In the genomic region with DNA sequence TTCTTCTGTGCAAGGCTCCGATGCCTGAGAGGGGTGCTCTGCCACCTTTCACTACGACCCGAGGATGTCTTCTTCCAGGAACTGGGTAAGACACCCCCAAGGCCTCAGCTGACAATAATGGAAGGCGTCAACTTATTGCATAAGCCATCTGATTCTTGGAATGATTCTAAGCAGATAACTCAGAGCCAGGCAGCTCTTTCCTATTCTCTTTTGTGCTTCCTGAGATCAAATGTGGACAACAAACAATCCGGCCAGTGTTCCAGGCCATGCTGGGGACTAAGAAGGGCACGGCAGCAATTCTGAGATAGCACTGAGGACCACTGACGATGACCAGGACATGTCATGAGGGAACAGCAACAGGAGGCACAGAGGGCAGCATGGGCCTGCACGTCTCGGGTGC, we compare ENCODE assay signal across 19 mouse cellular contexts. TPM values are rescaled to one million over a fixed set of nuclear protein-coding genes. Genes with fewer than 3 reads are reported as not detected.
DNase-seq lines count a peak whose midpoint lies in the region; ATAC-seq lines count a peak whose summit lies in the region.
"Had no signal": no experiment of that assay in that cellular context is flagged by ENCODE, and none has a peak within 500 bp of the region (broad histone marks: within the 10 kb centered on the region; RNA-seq: fewer than 3 reads in every experiment).

No protein-coding gene starts in this region.

- 50% methylated on average over 9 of the region's 9 CpGs for WGBS in heart, embryonic 11.5 days (ENCODE audit: insufficient replicate concordance)
- 47% methylated on average over 9 of the region's 9 CpGs for whole genome bisulfite sequencing in heart, embryonic 12.5 days
- 78% methylated on average over 9 of the region's 9 CpGs for WGBS in limb, embryonic 13.5 days
- 84% methylated on average over 9 of the region's 9 CpGs for WGBS in limb, embryonic 10.5 days

- no peaks in the 10 kb centered on the region for H3K36me3 ChIP-seq in heart, embryonic 11.5 days (ENCODE audit: control insufficient read depth, insufficient read depth, low read length)
- no peaks in the 10 kb centered on the region for H3K36me3 ChIP-seq in heart, embryonic 12.5 days
- no peaks in the 10 kb centered on the region for H3K36me3 ChIP-seq in limb, embryonic 13.5 days
- H3K36me3 ChIP-seq in limb, embryonic 10.5 days: no peaks in the 10 kb centered on the region
- peaks cover 40% of the 10 kb centered on the region for H3K36me3 ChIP-seq in megakaryocyte, embryonic 14.5 days (replicated peaks; ENCODE audit: low read length)
- H3K36me3 ChIP-seq: embryonic facial prominence, embryonic 15.5 days; forebrain, embryonic 15.5 days; hindbrain, embryonic 13.5 days had no signal

- no peak for DNase-seq in limb, embryonic 10.5 days (ENCODE audit: low spot score)
- no peak for DNase-seq in layer of hippocampus, postnatal 25 days (ENCODE audit: extremely low spot score in 1 of 2, low spot score in 1 of 2)
- DNase-seq: adrenal gland, postnatal 10 days; cerebellum, adult 11 months; cerebellum, adult 8-10 months; cerebellum, postnatal 14 days; embryo, embryonic 11 days; gastrocnemius, postnatal 36 days; heart, adult 11 months; heart, postnatal 10 days had no signal

- H3K4me1 ChIP-seq in heart, embryonic 11.5 days (ENCODE audit: control insufficient read depth, insufficient read depth, low read length): peaks cover 15% of the 10 kb centered on the region
- peaks cover 18% of the 10 kb centered on the region for H3K4me1 ChIP-seq in heart, embryonic 12.5 days (replicated peaks)
- peaks cover 11% of the 10 kb centered on the region for H3K4me1 ChIP-seq in limb, embryonic 13.5 days
- peaks cover 8% of the 10 kb centered on the region for H3K4me1 ChIP-seq in limb, embryonic 10.5 days
- H3K4me1 ChIP-seq in megakaryocyte, embryonic 14.5 days: peaks cover 32% of the 10 kb centered on the region
- H3K4me1 ChIP-seq: forebrain, embryonic 15.5 days had no signal

- no peak overlapping the region for H3K4me3 ChIP-seq in heart, embryonic 11.5 days (ENCODE audit: low read depth, low read length)
- no peak overlapping the region for H3K4me3 ChIP-seq in heart, embryonic 12.5 days
- no peak overlapping the region for H3K4me3 ChIP-seq in limb, embryonic 13.5 days
- no peak overlapping the region for H3K4me3 ChIP-seq in limb, embryonic 10.5 days
- H3K4me3 ChIP-seq in megakaryocyte, embryonic 14.5 days (replicated peaks): peak overlapping the region; percentile 44
- H3K4me3 ChIP-seq: embryonic facial prominence, embryonic 15.5 days; forebrain, embryonic 15.5 days; hindbrain, embryonic 13.5 days had no signal

- ATAC-seq in heart, embryonic 11.5 days (replicated peaks; ENCODE audit: insufficient number of reproducible peaks, low FRiP score, low TSS enrichment): no peak
- ATAC-seq in heart, embryonic 12.5 days (ENCODE audit: insufficient number of reproducible peaks, low FRiP score): no peak
- no peak for ATAC-seq in limb, embryonic 13.5 days (ENCODE audit: low FRiP score, low read depth)
- ATAC-seq in megakaryocyte, adult 5-6 weeks (ENCODE audit: poor library complexity, severe bottlenecking): no peak
- ATAC-seq: forebrain, embryonic 15.5 days; hindbrain, postnatal 0 days had no signal

- H3K27me3 ChIP-seq in heart, embryonic 11.5 days (ENCODE audit: control insufficient read depth, insufficient read depth, low read length): no peaks in the 10 kb centered on the region
- no peaks in the 10 kb centered on the region for H3K27me3 ChIP-seq in heart, embryonic 12.5 days (replicated peaks)
- H3K27me3 ChIP-seq in limb, embryonic 13.5 days: no peaks in the 10 kb centered on the region
- H3K27me3 ChIP-seq in limb, embryonic 10.5 days (ENCODE audit: low read depth, poor library complexity, severe bottlenecking): no peaks in the 10 kb centered on the region
- peaks cover 17% of the 10 kb centered on the region for H3K27me3 ChIP-seq in megakaryocyte, embryonic 14.5 days (replicated peaks)
- H3K27me3 ChIP-seq: embryonic facial prominence, embryonic 15.5 days; forebrain, embryonic 15.5 days; hindbrain, embryonic 13.5 days had no signal

- H3K27ac ChIP-seq in heart, embryonic 11.5 days (ENCODE audit: low read depth, low read length): 0 out of 2 replicates have a peak overlapping the region, but pooled peaks have one; percentile 7
- no peak overlapping the region; the same call in 1 of the 2 replicates for H3K27ac ChIP-seq in heart, embryonic 12.5 days (ENCODE audit: poor library complexity, severe bottlenecking)
- 0 out of 2 replicates have a peak overlapping the region, but pooled peaks have one; percentile 16 for H3K27ac ChIP-seq in limb, embryonic 13.5 days
- H3K27ac ChIP-seq in limb, embryonic 10.5 days: no peak overlapping the region
- H3K27ac ChIP-seq: embryonic facial prominence, embryonic 15.5 days; forebrain, embryonic 15.5 days; hindbrain, embryonic 13.5 days; hindbrain, postnatal 0 days had no signal

- H3K4me2 ChIP-seq in heart, embryonic 11.5 days: no peak overlapping the region
- H3K4me2 ChIP-seq in heart, embryonic 12.5 days: no peak overlapping the region
- no peak overlapping the region for H3K4me2 ChIP-seq in limb, embryonic 13.5 days (replicated peaks)
- H3K4me2 ChIP-seq: embryonic facial prominence, embryonic 15.5 days; forebrain, embryonic 15.5 days; hindbrain, embryonic 13.5 days had no signal

- peaks cover 3% of the 10 kb centered on the region; the same call in 1 of the 2 replicates for H3K9me3 ChIP-seq in heart, embryonic 11.5 days (replicated peaks; ENCODE audit: control insufficient read depth, low read length)
- peaks cover 6% of the 10 kb centered on the region for H3K9me3 ChIP-seq in heart, embryonic 12.5 days (replicated peaks)
- peaks cover 4% of the 10 kb centered on the region; the same call in 1 of the 2 replicates for H3K9me3 ChIP-seq in limb, embryonic 13.5 days
- no peaks in the 10 kb centered on the region for H3K9me3 ChIP-seq in limb, embryonic 10.5 days (replicated peaks)
- H3K9me3 ChIP-seq in megakaryocyte, embryonic 14.5 days: peaks cover 11% of the 10 kb centered on the region
- H3K9me3 ChIP-seq: embryonic facial prominence, embryonic 15.5 days; forebrain, embryonic 15.5 days; hindbrain, embryonic 13.5 days had no signal

- no peak overlapping the region for H3K9ac ChIP-seq in heart, embryonic 11.5 days (ENCODE audit: low read depth, low read length)
- H3K9ac ChIP-seq in heart, embryonic 12.5 days: no peak overlapping the region
- H3K9ac ChIP-seq in limb, embryonic 13.5 days: no peak overlapping the region
- H3K9ac ChIP-seq: embryonic facial prominence, embryonic 15.5 days; forebrain, embryonic 15.5 days; hindbrain, embryonic 13.5 days had no signal

RNA-seq across cellular contexts. Expression of a gene that starts 51.2 kb away (rescaled TPM):
- 408 and 438 TPM in 2 replicates for polyA plus RNA-seq in heart, embryonic 11.5 days (2014; fragmentation: Nextera tagmentation; extraction: Ambion mirVana)
- 378 and 396 TPM in 2 replicates for polyA plus RNA-seq in heart, embryonic 12.5 days (2016; fragmentation: Nextera tagmentation; extraction: Ambion mirVana)
- polyA plus RNA-seq in limb, embryonic 13.5 days (2015; fragmentation: Nextera tagmentation; extraction: Ambion mirVana): 514 and 521 TPM in 2 replicates
- polyA plus RNA-seq in limb, embryonic 10.5 days (2016; fragmentation: Nextera tagmentation; extraction: Ambion mirVana): 467 and 570 TPM in 2 replicates
- polyA plus RNA-seq in megakaryocyte, embryonic 14.5 days (2012; ENCODE audit: insufficient read depth, low replicate concordance): 83.8 and 232 TPM in 2 replicates
- 1,504 and 1,608 TPM in 2 replicates for total RNA-seq in megakaryocyte, adult 5-6 weeks (2015)
- total RNA-seq in megakaryocyte, adult 5-6 weeks (2017): 446 and 454 TPM in 2 replicates
- 100 to 1,000 TPM; 535 to 544 TPM for total RNA-seq in layer of hippocampus, postnatal 25 days (2021)

RNA-seq across cellular contexts. Expression of a gene that starts 59.7 kb away (rescaled TPM):
- 11.4 and 12.2 TPM in 2 replicates for polyA plus RNA-seq in heart, embryonic 11.5 days (2014; fragmentation: Nextera tagmentation; extraction: Ambion mirVana)
- polyA plus RNA-seq in heart, embryonic 12.5 days (2016; fragmentation: Nextera tagmentation; extraction: Ambion mirVana): 14.1 and 15.5 TPM in 2 replicates
- polyA plus RNA-seq in limb, embryonic 13.5 days (2015; fragmentation: Nextera tagmentation; extraction: Ambion mirVana): 8.8 and 10.4 TPM in 2 replicates
- 3.6 and 5.1 TPM in 2 replicates for polyA plus RNA-seq in limb, embryonic 10.5 days (2016; fragmentation: Nextera tagmentation; extraction: Ambion mirVana)
- 1.7 and 6.4 TPM in 2 replicates for polyA plus RNA-seq in megakaryocyte, embryonic 14.5 days (2012; ENCODE audit: insufficient read depth, low replicate concordance)
- 60.6 and 61.8 TPM in 2 replicates for total RNA-seq in megakaryocyte, adult 5-6 weeks (2015)
- total RNA-seq in megakaryocyte, adult 5-6 weeks (2017): 35.5 and 46.5 TPM in 2 replicates
- 10 to 100 TPM; 11.4 to 12.7 TPM for total RNA-seq in layer of hippocampus, postnatal 25 days (2021)

Comparison
In these comparisons a context has a peak if more than half of its experiments do, and no peak if none do; other contexts are left out.
1. H3K27ac ChIP-seq: peak in heart, embryonic 11.5 days (single experiment) and limb, embryonic 13.5 days (single experiment); none in heart, embryonic 12.5 days (single experiment) and limb, embryonic 10.5 days (single experiment).